Mouse (Mus musculus) liver, embryonic 11.5 days (tissue): ENCODE measurements at regions not wholly inside any gene's neighbourhood (a gene's known extent, or its start where the extent isn't known, plus 50 kb on each side); places are given as distances from the start of the nearest gene placed in this dataset.
"Not testable (repeated sequence)": the region's sequence is repeated elsewhere in the genome, so short reads cannot be mapped to it uniquely, and the experiment has no call there.

Experiments used
- ATAC-seq: fragments of 200-750 bp; cut with Nextera tagmentation; replicated peaks from 2 replicates; pipeline ENCODE4 v1.8.0; 2017; ENCODE audit warnings: moderate number of reproducible peaks, mild to moderate bottlenecking, moderate TSS enrichment, moderate library complexity; ENCODE audit not compliant: low FRiP score
- DNase-seq: peaks from one replicate; pipeline ENCODE4 v3.0.0-alpha.2; 2017; ENCODE audit warnings: low spot score
- H3K27ac ChIP-seq: fragments of 300-500 bp; sonication (generic); 2 replicates; pipeline ENCODE4 v1.5.1; 2014; ENCODE audit warnings: mild to moderate bottlenecking, low read depth, low read length, control low read depth
- H3K27me3 ChIP-seq: fragments of 300-500 bp; sonication (generic); replicated peaks from 2 replicates; pipeline ENCODE4 v1.6.1; 2014; ENCODE audit warnings: low read length, mixed read lengths; ENCODE audit not compliant: control insufficient read depth, insufficient read depth
- H3K36me3 ChIP-seq: fragments of 300-500 bp; sonication (generic); 2 replicates; pipeline ENCODE4 v1.6.1; 2014; ENCODE audit warnings: mild to moderate bottlenecking, low read length, moderate library complexity, mixed read lengths; ENCODE audit not compliant: control insufficient read depth, insufficient read depth
- H3K4me1 ChIP-seq: fragments of 300-500 bp; sonication (generic); replicated peaks from 2 replicates; pipeline ENCODE4 v1.6.1; 2014; ENCODE audit warnings: low read length, mixed read lengths; ENCODE audit not compliant: control insufficient read depth, insufficient read depth
- H3K4me2 ChIP-seq: fragments of 300-500 bp; sonication (generic); 2 replicates; pipeline ENCODE4 v1.6.1; 2014; ENCODE audit warnings: mild to moderate bottlenecking, control low read depth, moderate library complexity
- H3K4me3 ChIP-seq: fragments of 300-500 bp; sonication (generic); 2 replicates; pipeline ENCODE4 v1.5.1; 2014; ENCODE audit warnings: low read depth, low read length, control low read depth
- H3K9ac ChIP-seq: fragments of 300-500 bp; sonication (generic); 2 replicates; pipeline ENCODE4 v1.6.1; 2014; ENCODE audit warnings: low read depth, low read length, control low read depth
- H3K9me3 ChIP-seq: fragments of 300-500 bp; sonication (generic); 2 replicates; pipeline ENCODE4 v1.6.1; 2016; ENCODE audit warnings: low read length, inconsistent platforms, mixed read lengths; ENCODE audit not compliant: control insufficient read depth
- WGBS: fragments of 180-500 bp; shearing (Covaris S2); extraction: QIAGEN DNeasy Blood & Tissue Kit; methylation state at CpG from one replicate; pipeline ENCODE4 v1.1.7; 2014; 5-methylcytosine and 5-hydroxymethylcytosine counted together

GRCm38 (mm10) chr7:39655287-39655652 is 137.7 kb downstream of the Zfp619 start:
- H3K27me3 ChIP-seq, H3K4me1 ChIP-seq, H3K36me3 ChIP-seq, ATAC-seq, H3K9me3 ChIP-seq, H3K27ac ChIP-seq, DNase-seq: not testable (repeated sequence)
- H3K9ac ChIP-seq = peak overlapping the region; percentile 56
- H3K4me3 ChIP-seq = peak overlapping the region; percentile 50
- H3K4me2 ChIP-seq = peak overlapping the region; percentile 44
- WGBS = 36% methylated on average over 21 of the region's 23 CpGs

- no peak overlapping the region for H3K27ac ChIP-seq
- peak overlapping the region; percentile 56 for H3K9ac ChIP-seq
- H3K4me1 ChIP-seq = no peaks in the 10 kb centered on the region
- H3K4me3 ChIP-seq = peak overlapping the region; percentile 50
- no peak for DNase-seq
- H3K27me3 ChIP-seq = no peaks in the 10 kb centered on the region
- H3K9me3 ChIP-seq = no peaks in the 10 kb centered on the region
- H3K36me3 ChIP-seq = no peaks in the 10 kb centered on the region
- peak overlapping the region; percentile 44 for H3K4me2 ChIP-seq
- WGBS = 43% methylated on average over 13 of the region's 13 CpGs
- ATAC-seq = 0 out of 2 replicates have a peak, but pooled peaks have one; percentile 29
These were observed 138.3 kb downstream of the Zfp619 start for GRCm38 (mm10) chr7:39655709-39656397.

GRCm38 (mm10) chr7:39659597-39659996 is 142.0 kb downstream of the Zfp619 start:
- Histone ChIP-seq H3K36me3 (no peaks in the 10 kb centered on the region), H3K4me2 (no peak overlapping the region), H3K4me3 (no peak overlapping the region), H3K4me1 (no peaks in the 10 kb centered on the region), H3K27me3 (no peaks in the 10 kb centered on the region), H3K27ac (no peak overlapping the region), H3K9ac (no peak overlapping the region), H3K9me3 (no peaks in the 10 kb centered on the region)
- DNase-seq (no peak), ATAC-seq (no peak)
- 28% methylated on average over 5 of the region's 5 CpGs for WGBS

GRCm38 (mm10) chr7:39675124-39675846 is 157.7 kb downstream of the Zfp619 start:
- Histone ChIP-seq H3K4me1 (no peaks in the 10 kb centered on the region), H3K36me3 (no peaks in the 10 kb centered on the region), H3K4me3 (no peak overlapping the region), H3K27ac (no peak overlapping the region), H3K9ac (no peak overlapping the region), H3K4me2 (no peak overlapping the region), H3K9me3 (no peaks in the 10 kb centered on the region), H3K27me3 (no peaks in the 10 kb centered on the region)
- DNase-seq (no peak), ATAC-seq (no peak)
- 70% methylated on average over 8 of the region's 8 CpGs for WGBS

GRCm38 (mm10) chr7:39675847-39676238 is 158.3 kb downstream of the Zfp619 start:
- no peaks in the 10 kb centered on the region for H3K36me3 ChIP-seq
- H3K9ac ChIP-seq = no peak overlapping the region
- no peak for DNase-seq
- ATAC-seq = no peak
- H3K4me2 ChIP-seq = no peak overlapping the region
- H3K4me3 ChIP-seq = no peak overlapping the region
- H3K27me3 ChIP-seq = no peaks in the 10 kb centered on the region
- H3K27ac ChIP-seq = no peak overlapping the region
- no peaks in the 10 kb centered on the region for H3K4me1 ChIP-seq
- 83% methylated on average over 1 of the region's 1 CpGs for WGBS
- H3K9me3 ChIP-seq = no peaks in the 10 kb centered on the region

- no peak for ATAC-seq
- no peaks in the 10 kb centered on the region for H3K4me1 ChIP-seq
- 44% methylated on average over 2 of the region's 2 CpGs for WGBS
- no peak overlapping the region for H3K27ac ChIP-seq
- no peaks in the 10 kb centered on the region for H3K27me3 ChIP-seq
- H3K4me3 ChIP-seq = no peak overlapping the region
- no peaks in the 10 kb centered on the region for H3K9me3 ChIP-seq
- no peak overlapping the region for H3K4me2 ChIP-seq
- H3K36me3 ChIP-seq = no peaks in the 10 kb centered on the region
- no peak overlapping the region for H3K9ac ChIP-seq
- DNase-seq = no peak
These were observed 162.8 kb downstream of the Zfp619 start for GRCm38 (mm10) chr7:39680411-39680810.

GRCm38 (mm10) chr7:39696589-39696988 is 179.0 kb downstream of the Zfp619 start:
- no peak for ATAC-seq
- no peak for DNase-seq
- 76% methylated on average over 2 of the region's 2 CpGs for WGBS
- Histone ChIP-seq H3K4me3 (no peak overlapping the region), H3K27ac (no peak overlapping the region), H3K9ac (no peak overlapping the region), H3K27me3 (no peaks in the 10 kb centered on the region), H3K4me2 (no peak overlapping the region), H3K36me3 (no peaks in the 10 kb centered on the region), H3K4me1 (no peaks in the 10 kb centered on the region), H3K9me3 (no peaks in the 10 kb centered on the region)

GRCm38 (mm10) chr7:39701506-39701905 is 183.9 kb downstream of the Zfp619 start:
- Histone ChIP-seq H3K4me2 (no peak overlapping the region), H3K27me3 (no peaks in the 10 kb centered on the region), H3K9me3 (no peaks in the 10 kb centered on the region), H3K9ac (no peak overlapping the region), H3K4me3 (no peak overlapping the region), H3K27ac (no peak overlapping the region), H3K4me1 (no peaks in the 10 kb centered on the region), H3K36me3 (no peaks in the 10 kb centered on the region)
- ATAC-seq = no peak
- whole genome bisulfite sequencing = 57% methylated on average over 2 of the region's 2 CpGs
- no peak for DNase-seq
